Mouse (Mus musculus): ENCODE measurements at regions not wholly inside any gene's neighbourhood (a gene's known extent, or its start where the extent isn't known, plus 50 kb on each side); places are given as distances from the start of the nearest gene placed in this dataset.

- no peak for TF ChIP-seq CTCF (IDR thresholded peaks at IDR 0.05; ENCODE audit: low read depth)
- TF ChIP-seq EP300 (optimal IDR thresholded peaks at IDR 0.05) = no peak
Measured at GRCm38 (mm10) chr2:139041671-139042273, 451.9 kb upstream of the Sptlc3 start.

All from stomach, postnatal 0 days (tissue).